Mouse (Mus musculus) right cerebral cortex, postnatal 4 days (tissue): ENCODE measurements around the gene Cntnap5a.
A peak's percentile ranks its signal among the peaks of the same experiment; 100 is the strongest.
"Not testable (repeated sequence)": the region's sequence is repeated elsewhere in the genome, so short reads cannot be mapped to it uniquely, and the experiment has no call there.

ENCODE experiments used
- DNase-seq: peaks from one replicate; pipeline ENCODE4 v3.0.0-alpha.2; 2022

Cntnap5a gene

DNA sequence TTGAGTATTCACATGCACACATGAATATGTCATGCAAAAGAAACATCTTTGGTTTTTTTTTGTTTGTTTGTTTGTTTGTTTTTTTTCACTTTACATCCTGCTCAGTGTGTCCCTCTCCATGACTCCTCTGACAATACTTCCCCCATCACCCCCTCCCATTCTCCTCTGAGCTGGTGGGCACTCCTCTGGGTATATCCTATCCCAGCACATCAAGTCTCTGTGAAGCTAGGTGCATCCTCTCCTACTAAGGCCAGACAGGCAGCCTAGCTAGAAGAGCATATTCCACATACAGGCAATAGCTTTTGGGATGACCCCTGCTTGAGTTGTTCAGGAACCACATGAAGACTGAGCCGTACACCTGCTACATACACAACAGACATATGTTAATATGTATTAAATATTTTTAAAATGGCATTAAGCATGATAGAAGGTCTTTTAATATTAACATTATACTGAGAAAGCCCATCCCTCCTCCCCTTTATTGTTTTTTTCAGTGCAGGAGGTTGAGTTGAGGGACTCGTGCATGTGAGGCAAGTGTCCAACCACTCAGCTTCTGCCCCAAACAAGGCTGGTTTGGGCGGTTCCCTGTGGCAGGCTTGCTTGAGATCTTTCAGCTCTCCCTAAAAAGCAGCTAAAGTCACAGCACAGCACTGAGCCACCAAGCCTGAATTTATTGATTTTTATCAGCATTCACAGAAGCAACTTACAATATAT is 422.6 kb downstream of the Cntnap5a start:
- DNase-seq, result no peak

DNA sequence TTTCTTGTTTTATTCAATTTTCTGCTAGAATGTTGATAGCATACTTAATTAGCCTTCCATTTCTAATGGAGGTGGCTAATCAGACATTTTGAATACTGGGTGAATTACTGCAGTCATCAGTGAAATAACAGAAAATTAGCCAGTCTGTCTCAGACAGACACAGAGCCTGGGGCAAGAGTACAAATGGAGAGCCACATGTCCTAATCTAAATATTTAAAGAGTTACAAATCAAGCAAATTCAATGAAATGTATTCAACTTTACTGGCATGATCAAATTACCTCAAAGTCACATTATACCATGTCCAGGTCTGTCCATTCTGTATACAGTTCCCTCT is 423.1 kb downstream of the Cntnap5a start:
- DNase-seq, result no peak

DNA sequence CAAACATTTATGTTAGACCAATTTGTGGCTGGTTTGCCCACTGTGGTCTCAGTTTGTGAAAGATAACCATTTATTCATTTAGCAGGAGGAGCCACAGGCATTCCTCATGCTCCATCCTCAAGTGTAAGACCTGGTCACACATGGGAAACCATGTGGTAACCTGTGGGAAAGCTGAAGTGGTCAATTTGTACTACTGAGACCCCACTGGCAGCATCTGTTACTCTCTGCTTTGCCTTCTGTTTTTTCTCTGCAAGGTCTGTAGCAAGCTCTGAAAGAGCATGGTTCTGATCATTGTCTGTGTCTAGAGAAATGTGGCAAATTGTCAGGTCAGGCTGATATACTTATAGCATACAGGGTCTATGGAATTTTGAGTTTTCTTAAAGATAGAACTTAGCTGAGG is 423.8 kb downstream of the Cntnap5a start:
- no peak for DNase-seq

DNA sequence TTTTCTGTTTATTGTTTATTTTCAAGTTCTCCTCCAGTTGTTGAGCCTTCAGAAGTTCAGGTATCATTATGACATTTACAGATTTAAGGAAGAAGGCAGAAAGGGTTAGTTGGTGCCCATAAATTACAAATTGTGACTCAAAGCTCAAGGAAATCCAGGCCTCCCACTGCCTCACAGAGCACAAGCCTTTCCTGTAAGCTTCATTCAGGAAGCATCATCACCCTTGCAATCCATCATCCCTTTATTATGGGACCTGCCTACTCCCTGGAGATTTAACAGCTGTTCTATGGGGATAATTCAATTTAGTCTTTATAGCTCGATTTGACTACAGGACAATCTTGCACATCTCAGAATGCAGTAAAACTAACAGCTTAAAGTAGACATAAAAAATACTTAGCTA is 441.2 kb downstream of the Cntnap5a start:
- no peak for DNase-seq

DNA sequence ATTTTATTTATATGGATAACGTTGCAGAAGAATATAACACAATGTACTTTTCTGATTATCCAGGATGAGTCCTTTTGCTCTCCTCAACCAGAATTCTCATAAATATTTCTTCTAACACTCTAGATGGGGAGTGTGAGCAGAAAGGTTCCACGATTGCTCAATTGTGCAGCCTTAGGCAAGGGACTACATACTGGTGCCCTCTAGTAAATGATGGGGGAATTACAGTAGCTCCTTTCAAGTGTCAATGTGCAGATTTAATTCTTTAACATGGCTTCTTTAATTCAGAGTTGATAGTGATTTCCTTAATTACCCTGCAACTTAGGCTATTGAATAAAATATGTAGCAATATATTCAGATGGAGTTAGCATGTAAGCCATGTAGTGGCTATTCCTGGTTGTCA is 442.5 kb downstream of the Cntnap5a start:
- no peak for DNase-seq

DNA sequence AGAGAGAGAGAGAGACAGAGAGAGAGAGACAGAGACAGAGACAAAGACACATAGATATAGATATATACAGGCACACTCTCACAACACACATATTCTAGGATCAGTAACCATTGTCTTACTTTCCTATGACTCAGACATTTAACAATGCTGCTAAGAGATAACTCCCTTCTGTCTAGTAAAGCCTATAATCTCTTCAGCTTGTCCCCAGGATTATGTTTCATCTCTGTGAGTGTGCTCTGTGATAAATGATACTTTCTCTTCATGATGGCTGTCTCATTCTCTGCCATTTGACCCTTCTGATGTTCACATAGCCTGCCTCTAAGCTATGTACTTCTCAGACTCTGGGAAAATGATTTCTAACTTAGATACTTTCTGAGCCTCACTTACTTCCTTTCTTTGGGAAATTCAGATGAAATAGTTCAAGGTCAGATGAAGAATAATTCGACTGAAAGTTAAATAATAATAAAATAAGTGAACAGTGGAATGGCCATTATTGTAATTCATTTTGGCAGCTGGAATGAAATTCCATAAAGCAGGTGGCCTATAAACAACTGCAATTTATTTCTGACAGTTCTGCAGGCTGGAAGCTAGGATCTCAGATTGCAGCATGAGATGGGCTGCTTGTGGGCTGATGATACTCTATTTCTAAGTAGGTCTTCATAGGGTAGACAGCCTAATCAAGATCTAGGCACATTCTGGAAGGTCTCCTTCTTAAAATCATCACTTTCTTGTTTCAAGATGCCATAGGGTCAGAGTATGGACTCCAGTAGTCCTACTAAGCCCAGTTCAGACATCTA is 444.1 kb downstream of the Cntnap5a start:
- no peak for DNase-seq

DNA sequence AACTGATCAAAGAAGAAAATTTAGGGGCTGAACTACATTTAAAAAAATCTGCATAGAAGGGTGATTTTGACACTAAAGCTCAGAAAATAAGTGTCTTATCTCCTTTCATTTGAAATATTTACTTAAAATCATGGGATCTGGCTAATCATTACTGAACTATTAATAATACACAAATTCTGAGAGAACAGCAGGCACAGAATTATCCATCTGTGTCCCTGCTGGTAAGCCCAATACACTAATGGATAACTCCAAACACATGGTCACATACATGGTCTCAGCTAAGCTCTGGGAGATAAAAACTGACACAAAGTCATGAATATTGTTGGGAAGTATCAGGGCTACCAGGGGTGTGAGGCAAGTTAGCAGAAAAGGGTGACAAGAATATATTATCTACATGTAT is 447.9 kb downstream of the Cntnap5a start:
- DNase-seq, result no peak

DNA sequence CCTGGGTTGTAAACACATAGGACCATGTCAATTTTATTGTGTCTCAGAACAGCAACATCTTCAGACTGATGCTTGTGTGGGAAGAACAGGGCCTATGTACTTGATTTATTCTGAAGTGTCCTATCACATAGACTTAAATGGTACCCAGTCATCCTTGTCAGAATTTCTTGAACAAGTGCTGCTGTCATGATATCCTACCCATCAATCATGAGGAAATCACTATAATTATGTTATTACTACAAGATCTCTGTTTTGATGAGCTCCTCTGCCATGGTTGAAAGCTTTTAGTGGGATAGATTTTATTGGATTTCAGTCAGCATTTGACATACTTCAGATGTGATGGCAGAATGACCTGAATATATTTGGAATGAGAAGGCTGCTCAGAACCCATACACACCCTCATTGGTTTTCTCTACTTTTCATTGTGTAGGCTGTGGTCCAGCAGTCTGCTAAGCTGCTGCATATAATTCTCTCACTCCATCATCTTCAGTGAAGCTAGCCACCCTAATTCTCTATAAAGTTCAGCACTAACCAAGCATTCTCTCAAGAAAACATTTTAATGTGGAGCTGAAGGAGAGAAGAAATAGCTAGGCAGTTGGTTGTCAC is 465.3 kb downstream of the Cntnap5a start:
- DNase-seq, result no peak

DNA sequence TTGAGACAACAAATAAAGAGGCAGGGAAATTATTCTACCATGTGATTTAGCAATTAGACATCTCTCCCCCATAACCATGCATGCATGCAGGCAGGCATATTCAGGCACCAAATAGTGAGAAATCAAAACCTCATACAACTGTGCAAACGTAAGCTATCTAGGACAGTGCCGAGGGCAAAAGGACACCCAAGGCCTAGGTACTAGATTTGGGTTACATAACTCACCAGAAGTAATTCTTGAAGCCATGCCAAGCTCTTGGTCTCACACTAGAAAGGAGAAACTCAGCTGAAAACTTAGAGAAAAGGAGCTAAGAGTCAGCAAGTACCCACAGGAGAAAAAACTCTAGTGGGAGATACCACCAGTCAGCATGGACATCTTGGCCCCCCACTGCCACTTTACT is 499.9 kb downstream of the Cntnap5a start:
- no peak for DNase-seq

DNA sequence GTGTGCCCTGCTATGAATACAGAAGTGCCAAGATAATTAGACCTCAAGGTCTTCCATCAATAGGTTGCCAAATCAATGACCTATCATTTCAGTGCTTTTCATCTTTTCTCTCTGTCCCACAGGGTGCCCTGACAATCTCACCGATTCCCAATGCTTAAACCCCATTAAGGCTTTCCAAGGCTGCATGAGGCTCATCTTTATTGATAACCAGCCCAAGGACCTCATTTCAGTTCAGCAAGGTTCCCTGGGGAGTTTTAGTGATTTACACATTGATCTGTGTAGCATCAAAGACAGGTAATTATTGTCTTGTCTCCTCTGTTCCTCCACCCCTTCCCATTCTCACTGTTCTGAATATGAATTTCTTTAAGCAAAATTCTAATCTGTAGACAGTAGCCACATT is 503.6 kb downstream of the Cntnap5a start:
- not testable (repeated sequence) for DNase-seq

DNA sequence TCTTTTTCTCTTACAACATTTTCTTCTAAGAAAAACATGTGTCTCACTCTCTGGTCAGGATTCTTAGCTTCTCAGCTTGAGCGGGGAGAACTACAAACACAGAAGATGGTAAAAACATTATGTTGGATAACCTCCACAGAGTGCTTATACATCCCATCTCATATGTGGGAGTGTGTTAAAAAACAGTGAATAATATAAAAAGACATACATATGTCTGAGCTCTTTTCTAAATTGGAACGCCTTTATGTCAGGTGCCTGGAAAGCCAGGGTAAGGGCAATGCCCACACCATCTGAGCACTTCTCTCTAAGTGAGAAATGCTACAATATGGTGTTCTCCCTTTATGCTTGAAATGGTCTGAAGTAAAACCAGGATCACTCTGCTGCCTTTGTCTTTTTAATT is 507.7 kb downstream of the Cntnap5a start:
- DNase-seq, result no peak

DNA sequence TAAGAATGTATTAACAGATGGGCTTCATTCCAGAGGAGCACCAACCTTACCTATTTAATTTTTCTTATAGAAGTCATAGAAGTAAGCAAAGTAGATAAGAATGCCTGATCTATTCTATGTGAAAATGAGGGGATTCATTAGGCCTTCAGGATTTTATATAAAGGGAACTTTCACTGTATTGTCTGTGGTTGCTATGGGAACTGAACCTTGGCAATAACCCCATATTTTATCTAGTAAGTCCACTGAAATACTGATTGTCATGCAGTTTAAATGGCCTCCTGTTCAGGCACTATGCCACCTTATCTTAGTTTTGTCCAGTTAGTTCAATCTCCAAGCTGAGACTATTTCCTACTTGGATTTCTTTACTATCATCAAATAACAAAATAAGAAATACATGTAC is 532.3 kb downstream of the Cntnap5a start:
- no peak for DNase-seq

DNA sequence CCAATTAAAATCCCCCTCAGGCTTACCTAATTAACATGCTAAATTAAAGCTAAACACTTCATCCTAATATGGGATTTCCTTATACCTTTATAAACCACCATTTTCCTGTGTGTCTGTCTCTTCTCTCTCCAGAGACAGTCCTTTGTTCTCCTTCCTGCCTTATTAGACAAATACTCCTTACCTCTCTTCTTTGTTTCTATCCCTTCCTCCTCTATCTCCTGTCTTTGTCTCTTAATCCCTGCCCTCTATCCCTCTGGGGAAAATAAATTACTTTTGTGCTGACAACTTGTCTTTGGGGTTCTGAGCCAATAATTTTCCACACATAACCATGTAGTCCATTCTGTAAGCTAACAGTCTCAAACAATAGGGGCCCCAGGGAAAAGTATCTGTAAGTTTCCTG is 556.0 kb downstream of the Cntnap5a start:
- DNase-seq, result no peak

DNA sequence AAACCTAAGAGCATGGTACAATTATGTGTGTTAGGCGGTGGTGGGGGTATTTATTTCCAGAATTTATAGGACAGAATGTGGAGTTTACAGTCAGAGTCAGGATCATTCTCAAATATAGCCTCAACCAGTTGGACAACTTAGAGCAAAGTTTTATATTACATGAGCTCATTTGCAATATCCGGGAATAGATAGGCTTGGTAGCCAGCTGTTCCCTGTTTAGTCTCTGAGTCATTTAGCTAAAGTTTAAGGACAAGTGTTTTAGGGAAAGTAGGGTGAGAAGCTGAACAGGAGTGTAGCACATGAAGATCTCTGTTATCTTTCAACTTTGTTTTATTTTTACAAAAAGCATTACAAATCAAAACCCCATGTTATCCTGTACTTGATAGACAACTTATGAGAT is 559.3 kb downstream of the Cntnap5a start:
- no peak for DNase-seq

DNA sequence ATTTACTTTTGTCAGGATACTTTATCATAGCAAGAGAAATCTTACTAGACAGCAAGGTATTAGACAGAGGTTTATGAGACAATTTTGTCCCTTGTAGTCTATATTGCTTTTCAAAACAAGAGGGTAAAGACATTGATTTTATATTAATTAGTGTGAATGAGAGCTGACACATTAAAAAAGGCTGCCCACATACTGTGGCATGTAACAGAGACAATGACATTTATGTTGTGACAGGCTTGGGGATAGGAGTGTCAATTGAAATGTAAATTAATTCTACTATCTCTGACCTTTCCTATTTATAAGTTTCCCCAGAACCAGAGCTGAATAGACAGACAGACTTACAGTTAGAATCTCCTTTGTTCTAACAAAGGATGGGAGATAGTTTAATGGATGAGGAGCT is 596.6 kb downstream of the Cntnap5a start:
- no peak for DNase-seq

DNA sequence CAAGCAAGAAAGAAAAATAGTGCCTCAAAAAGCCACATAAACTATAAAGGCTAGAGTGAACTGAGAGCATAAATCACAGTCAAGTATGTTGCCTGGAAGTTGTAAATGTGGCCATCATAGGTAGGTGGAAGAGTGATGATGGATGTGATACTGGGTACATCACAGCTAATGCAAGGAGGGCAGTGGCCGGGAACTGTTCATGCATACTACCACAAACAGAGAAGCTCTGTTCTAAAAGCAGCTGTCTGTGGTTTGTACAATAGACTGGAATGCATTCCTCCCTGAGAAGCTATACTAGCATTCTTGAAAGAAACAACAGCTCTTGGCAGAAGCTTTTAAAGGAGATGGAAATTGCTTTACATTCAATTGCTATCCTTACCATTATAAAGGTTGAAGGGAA is 599.4 kb downstream of the Cntnap5a start:
- no peak for DNase-seq

DNA sequence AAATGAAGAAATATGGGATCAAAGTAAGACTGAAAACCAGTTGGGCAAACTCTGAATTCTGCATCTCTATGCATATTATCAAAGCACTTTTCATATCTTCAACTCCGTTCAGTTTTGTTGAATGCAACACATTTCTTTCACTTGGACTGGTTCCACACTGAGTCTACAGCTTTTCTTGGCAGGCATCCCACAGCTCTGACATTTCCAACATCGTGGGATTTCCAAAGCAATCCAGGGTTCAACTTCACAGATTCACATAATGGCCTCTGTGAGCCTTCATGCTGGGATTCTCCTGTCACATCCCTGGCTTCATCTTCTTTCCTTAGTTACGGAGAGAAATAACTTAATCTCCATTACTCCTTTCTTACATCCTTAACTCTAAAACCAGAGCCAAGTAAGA is 622.0 kb downstream of the Cntnap5a start:
- DNase-seq, result peak; percentile 21

DNA sequence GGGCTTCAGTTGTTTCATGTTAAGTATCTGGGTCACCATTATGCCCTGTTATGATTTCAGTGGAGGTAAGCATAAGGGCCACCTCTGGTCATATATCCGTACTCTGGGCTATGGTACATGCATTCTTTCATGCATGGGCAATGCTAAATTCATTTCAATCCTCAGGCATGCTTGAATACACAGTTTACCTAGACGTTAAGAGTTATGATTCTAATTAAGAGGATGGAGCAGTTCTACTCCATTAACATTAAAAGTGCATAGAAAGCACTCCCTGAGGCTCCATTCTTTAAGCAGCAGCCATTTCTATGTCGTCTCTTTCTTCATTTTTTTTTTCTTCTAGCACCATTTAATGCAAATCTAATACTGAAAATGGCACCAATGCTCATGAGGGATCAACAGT is 627.0 kb downstream of the Cntnap5a start:
- no peak for DNase-seq

DNA sequence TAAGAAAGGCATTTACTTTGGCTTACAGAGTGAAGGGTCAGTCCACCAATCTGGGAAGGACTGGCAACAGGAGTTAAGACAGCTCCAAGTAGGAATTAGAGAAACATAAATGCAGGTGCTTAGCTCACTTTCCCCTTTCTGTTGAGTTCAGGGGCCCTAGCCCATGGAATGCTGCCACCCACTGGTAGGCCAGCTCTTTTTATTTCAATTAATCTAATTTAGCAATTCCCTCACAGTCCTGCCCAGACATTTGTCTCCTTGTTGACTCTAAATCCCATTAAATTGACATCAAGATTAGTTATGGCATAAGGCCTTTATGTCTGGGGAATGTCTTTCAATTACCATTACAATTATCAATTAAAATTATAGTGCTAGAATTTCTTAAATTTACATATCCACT is 628.7 kb downstream of the Cntnap5a start:
- peak; percentile 7 for DNase-seq

DNA sequence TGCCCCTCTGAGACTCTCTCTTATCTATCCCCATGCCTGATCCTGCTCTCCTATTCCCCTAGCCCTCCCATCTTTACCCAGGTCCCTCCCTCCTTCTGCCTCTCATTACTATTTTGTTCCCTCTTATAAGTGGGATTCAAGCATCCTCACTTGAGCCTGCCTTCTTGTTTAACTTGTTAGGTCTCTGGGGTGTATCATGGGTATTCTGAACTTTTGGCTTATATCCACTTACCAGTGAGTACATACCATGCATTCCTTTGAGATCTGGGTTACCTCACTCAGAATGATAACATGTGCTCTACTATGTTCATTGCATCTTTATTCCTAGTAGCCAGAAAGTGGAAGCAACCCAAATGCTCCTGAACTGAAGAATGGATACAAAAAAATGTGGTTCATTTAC is 639.9 kb downstream of the Cntnap5a start:
- no peak for DNase-seq

DNA sequence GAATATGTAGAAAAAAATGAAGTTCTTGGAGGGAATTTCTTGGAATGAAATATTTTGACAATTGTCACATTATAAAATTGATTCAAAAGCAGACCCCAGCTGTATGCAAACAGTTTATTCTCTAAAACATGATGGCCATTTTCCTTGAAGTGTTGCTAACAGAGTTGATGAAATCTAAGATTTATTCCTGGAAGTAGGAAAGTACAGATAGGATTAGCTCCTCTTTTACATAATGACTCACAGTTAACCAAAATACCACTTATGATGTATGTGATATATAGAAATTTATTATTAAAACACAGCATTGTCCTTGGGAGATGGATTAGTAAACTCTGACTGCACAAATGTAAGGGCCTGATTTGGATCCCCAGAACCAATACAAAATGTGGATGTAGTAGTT is 669.1 kb downstream of the Cntnap5a start:
- no peak for DNase-seq

DNA sequence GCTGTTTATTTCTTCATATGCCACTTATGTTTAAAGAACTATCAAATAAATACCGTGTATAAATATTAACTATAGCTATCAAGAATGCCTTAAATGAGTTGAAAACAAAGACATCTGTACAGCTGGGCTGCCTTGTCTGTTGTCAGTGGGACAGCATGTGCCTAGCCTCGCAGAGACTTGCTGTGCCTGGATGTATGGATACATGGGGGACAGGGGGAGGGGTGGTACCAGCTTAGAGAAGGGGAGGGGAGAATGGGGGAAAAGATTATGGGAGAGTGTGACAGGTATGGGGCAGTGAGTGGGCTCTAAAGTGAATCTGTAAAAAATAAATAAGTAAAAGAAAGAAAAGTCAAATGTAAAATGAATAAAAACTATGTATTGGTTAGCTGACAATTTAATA is 681.0 kb downstream of the Cntnap5a start:
- DNase-seq, result no peak

DNA sequence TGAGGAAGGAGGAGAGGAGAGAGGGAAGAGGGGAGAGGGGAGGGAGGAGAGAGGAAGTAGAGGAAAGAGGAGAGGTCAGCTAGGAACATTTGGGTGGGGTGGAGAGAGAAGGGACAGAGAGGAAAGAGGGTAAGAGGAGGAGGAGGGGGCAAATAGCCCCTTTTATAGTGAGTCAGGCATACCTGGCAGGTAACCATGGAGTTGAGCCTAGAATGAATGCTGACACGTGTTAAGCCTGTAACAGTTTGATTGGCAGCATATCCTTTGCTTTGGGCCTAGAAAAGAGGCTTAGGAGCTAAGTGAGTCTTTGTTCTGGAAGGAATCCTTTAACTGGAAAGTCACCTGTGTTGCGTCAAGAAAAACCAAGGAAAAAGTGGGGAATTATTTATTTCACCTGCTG is 681.6 kb downstream of the Cntnap5a start:
- no peak for DNase-seq

DNA sequence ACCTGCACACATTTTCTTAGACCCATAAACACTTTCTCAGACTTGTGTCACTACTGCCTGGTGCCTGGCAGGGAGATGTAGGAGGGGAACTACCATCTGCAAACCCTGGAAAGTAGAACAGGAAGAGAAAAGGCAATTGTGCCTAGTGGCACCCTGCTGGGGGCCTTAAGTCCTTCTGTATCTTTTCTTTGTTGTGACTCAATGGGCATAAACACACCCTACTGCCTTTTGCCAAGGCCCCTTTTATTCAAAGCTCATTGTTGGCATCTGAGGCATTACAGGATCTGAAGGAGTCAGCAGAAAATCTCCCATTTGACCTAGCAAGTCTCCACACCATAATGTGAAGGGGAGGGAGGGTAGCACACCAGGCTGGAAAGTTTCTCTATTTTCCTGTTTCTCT is 682.2 kb downstream of the Cntnap5a start:
- no peak for DNase-seq

DNA sequence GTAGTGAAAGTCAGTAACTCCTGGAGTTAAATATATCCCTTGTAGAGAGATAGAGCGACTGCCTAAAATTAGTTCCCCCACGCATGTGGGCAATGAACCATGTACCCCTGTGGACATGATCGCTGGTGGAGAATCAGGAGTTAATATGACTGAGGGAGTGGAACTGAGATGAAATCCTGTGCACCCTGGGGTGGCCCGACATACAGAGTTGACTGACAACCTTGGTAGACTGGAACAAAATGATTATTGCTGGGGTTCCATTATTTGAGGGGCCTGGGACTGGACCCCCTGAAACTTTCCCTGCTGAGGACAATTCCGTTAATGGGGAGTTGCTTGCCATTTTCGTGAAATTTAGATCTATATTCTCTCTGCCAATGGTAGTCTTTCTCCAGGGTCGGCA is 683.0 kb downstream of the Cntnap5a start:
- no peak for DNase-seq
